Mouse (Mus musculus): Measurements from ENCODE around the gene Col18a1. TPM values are rescaled to one million over a fixed set of nuclear protein-coding genes. Genes with fewer than 3 reads are reported as not detected.

The Col18a1 gene
- polyA plus RNA-seq, 1 experiment from 2014 or later = 51.2 TPM

DNA sequence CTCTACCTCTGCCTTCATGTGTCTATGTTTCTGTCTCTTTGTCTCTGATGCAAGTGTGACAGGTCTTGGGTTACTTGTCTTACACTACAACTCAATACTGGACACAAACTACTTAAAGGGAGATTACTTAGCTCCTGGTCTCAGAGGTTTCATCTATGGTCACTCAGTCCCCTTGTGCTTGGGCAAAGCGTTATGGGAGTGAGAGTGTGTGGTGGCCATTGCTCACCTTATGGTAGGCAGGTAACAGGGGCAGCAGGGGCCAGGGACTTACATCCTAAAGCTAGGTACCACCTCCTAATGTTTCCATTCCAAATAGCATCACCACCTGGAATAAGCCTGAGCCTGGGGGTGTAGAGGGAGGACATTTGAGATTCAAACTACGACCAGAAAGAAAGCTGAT lies 39.8 kb upstream of the Col18a1 start:
- H3K27me3 ChIP-seq (ENCODE audit: control insufficient read depth, insufficient read depth, low read length) = no peaks in the 10 kb centered on the region

DNA sequence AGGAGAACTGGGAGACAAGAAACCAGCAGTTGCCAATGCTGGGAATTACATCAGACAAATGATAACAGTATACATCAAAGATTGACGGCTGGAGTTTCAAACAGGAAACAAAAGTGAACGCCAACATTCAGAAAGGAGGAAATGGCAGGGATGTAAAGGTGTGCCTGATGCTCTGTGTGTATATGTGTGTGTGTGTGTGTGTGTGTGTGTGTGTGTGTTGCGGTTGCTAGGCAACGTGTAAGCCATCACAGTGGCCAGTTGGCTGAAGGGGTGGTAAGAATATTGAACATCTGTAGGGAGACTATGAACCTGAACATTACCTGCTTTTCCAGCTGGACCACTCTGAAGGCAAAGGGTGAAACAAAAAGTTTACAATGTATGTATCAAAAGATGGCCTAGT lies 37.6 kb upstream of the Col18a1 start:
- no peaks in the 10 kb centered on the region for H3K4me1 ChIP-seq (replicated peaks; ENCODE audit: control insufficient read depth, insufficient read depth, low read length)
- ATAC-seq (ENCODE audit: low FRiP score) (no peak), DNase-seq (ENCODE audit: low spot score) (no peak)
- no peaks in the 10 kb centered on the region for H3K9me3 ChIP-seq (ENCODE audit: control insufficient read depth, low read length)
- H3K9ac ChIP-seq = no peak overlapping the region
- H3K4me2 ChIP-seq (replicated peaks) = no peak overlapping the region
- no peak overlapping the region for H3K27ac ChIP-seq
- no peaks in the 10 kb centered on the region for H3K27me3 ChIP-seq (ENCODE audit: control insufficient read depth, insufficient read depth, low read length)
- H3K36me3 ChIP-seq (replicated peaks; ENCODE audit: control insufficient read depth, insufficient read depth) = no peaks in the 10 kb centered on the region
- WGBS = 93% methylated on average over 4 of the region's 4 CpGs
- no peak overlapping the region for H3K4me3 ChIP-seq (replicated peaks; ENCODE audit: low read length)

More for the DNA sequence above, 39.8 kb upstream of the Col18a1 start:
- H3K9me3 ChIP-seq (ENCODE audit: control insufficient read depth, low read length) = no peaks in the 10 kb centered on the region
- no peaks in the 10 kb centered on the region for H3K36me3 ChIP-seq (replicated peaks; ENCODE audit: control insufficient read depth, insufficient read depth)
- ATAC-seq (ENCODE audit: low FRiP score) (no peak), DNase-seq (ENCODE audit: low spot score) (no peak)
- no peak overlapping the region for H3K4me2 ChIP-seq (replicated peaks)
- no peak overlapping the region for H3K27ac ChIP-seq
- no peak overlapping the region for H3K9ac ChIP-seq
- no peak overlapping the region for H3K4me3 ChIP-seq (replicated peaks; ENCODE audit: low read length)
- H3K4me1 ChIP-seq (replicated peaks; ENCODE audit: control insufficient read depth, insufficient read depth, low read length) = no peaks in the 10 kb centered on the region
- 78% methylated on average over 2 of the region's 2 CpGs for WGBS

DNA sequence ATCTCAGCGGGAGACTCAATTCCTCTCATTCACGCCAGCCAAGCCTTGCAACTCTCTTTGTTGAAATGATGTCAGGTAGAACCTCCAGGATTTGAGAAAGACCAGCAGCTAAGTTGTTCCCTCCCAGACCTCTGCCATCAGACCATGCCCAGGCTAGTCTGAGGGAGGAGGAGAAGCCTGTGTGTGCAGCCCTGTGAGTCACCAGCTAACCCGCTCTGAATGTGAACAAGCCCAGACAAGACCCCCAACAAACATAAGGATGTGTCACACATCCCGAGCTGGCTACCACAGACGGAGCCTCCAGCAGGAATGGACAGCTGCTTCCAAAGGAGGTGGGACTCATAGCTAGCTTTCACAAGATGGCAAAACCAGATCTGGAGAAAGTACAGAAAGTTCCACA lies 35.6 kb upstream of the Col18a1 start:
- no peak for DNase-seq (ENCODE audit: low spot score)
- no peak for ATAC-seq (ENCODE audit: low FRiP score)
- 61% methylated on average over 5 of the region's 5 CpGs for WGBS

DNA sequence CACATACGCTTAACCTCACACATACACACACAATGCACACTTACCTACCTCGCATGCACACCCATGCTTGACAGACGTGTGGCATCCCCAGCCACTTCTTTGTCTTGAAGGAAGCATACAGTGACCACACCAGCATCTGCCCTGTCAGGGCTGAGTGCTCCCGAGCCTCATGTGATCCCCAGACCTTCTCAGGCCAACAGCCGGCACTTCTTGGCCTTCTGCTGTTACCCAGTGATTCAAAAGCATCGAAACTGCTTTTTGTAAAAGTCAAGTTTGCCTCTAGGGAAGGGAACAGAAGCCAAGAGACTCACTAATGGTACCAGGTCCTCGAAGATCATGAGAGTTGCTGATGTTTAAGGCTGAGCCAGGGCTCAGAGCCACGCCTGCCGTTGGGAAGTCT lies 33.9 kb upstream of the Col18a1 start:
- no peaks in the 10 kb centered on the region for H3K9me3 ChIP-seq (ENCODE audit: control insufficient read depth, low read length)
- H3K9ac ChIP-seq = no peak overlapping the region
- H3K27me3 ChIP-seq (ENCODE audit: control insufficient read depth, insufficient read depth, low read length) = no peaks in the 10 kb centered on the region
- 84% methylated on average over 9 of the region's 9 CpGs for WGBS
- no peaks in the 10 kb centered on the region for H3K4me1 ChIP-seq (replicated peaks; ENCODE audit: control insufficient read depth, insufficient read depth, low read length)
- no peak for ATAC-seq (ENCODE audit: low FRiP score)
- DNase-seq (ENCODE audit: low spot score) = no peak
- H3K4me3 ChIP-seq (replicated peaks; ENCODE audit: low read length) = no peak overlapping the region
- H3K27ac ChIP-seq = no peak overlapping the region
- no peaks in the 10 kb centered on the region for H3K36me3 ChIP-seq (replicated peaks; ENCODE audit: control insufficient read depth, insufficient read depth)
- H3K4me2 ChIP-seq (replicated peaks) = no peak overlapping the region

More for the DNA sequence above, 35.6 kb upstream of the Col18a1 start:
- Histone ChIP-seq H3K27ac (no peak overlapping the region), H3K4me2 (replicated peaks) (no peak overlapping the region), H3K36me3 (replicated peaks; ENCODE audit: control insufficient read depth, insufficient read depth) (no peaks in the 10 kb centered on the region), H3K9me3 (ENCODE audit: control insufficient read depth, low read length) (no peaks in the 10 kb centered on the region), H3K4me3 (replicated peaks; ENCODE audit: low read length) (no peak overlapping the region), H3K4me1 (replicated peaks; ENCODE audit: control insufficient read depth, insufficient read depth, low read length) (no peaks in the 10 kb centered on the region), H3K9ac (no peak overlapping the region), H3K27me3 (ENCODE audit: control insufficient read depth, insufficient read depth, low read length) (no peaks in the 10 kb centered on the region)

DNA sequence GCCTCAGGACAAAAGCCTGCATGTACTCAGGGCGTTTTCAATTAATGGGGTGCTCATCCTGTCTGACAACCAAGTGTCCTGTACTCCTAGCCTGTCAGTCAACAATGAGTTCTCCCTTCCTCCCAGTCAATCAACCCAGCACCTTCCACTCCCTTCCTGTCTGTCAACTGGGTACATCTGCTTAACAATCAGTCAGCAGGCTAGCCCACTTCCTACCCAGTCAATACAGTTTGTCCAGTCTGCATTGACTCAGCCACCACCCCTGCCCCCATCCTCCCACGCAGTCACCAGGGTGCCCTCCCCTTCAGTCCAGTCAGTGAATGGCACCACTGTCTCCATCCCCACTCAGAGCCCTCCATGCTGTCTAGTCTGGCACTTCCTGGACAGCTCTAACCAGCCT lies 32.9 kb upstream of the Col18a1 start:
- Histone ChIP-seq H3K4me3 (replicated peaks; ENCODE audit: low read length) (no peak overlapping the region), H3K4me2 (replicated peaks) (no peak overlapping the region), H3K27ac (no peak overlapping the region), H3K9ac (no peak overlapping the region), H3K36me3 (replicated peaks; ENCODE audit: control insufficient read depth, insufficient read depth) (no peaks in the 10 kb centered on the region), H3K4me1 (replicated peaks; ENCODE audit: control insufficient read depth, insufficient read depth, low read length) (no peaks in the 10 kb centered on the region), H3K27me3 (ENCODE audit: control insufficient read depth, insufficient read depth, low read length) (no peaks in the 10 kb centered on the region), H3K9me3 (ENCODE audit: control insufficient read depth, low read length) (no peaks in the 10 kb centered on the region)
- ATAC-seq (ENCODE audit: low FRiP score) = no peak
- 54% methylated on average over 2 of the region's 2 CpGs for WGBS
- DNase-seq (ENCODE audit: low spot score) = no peak

DNA sequence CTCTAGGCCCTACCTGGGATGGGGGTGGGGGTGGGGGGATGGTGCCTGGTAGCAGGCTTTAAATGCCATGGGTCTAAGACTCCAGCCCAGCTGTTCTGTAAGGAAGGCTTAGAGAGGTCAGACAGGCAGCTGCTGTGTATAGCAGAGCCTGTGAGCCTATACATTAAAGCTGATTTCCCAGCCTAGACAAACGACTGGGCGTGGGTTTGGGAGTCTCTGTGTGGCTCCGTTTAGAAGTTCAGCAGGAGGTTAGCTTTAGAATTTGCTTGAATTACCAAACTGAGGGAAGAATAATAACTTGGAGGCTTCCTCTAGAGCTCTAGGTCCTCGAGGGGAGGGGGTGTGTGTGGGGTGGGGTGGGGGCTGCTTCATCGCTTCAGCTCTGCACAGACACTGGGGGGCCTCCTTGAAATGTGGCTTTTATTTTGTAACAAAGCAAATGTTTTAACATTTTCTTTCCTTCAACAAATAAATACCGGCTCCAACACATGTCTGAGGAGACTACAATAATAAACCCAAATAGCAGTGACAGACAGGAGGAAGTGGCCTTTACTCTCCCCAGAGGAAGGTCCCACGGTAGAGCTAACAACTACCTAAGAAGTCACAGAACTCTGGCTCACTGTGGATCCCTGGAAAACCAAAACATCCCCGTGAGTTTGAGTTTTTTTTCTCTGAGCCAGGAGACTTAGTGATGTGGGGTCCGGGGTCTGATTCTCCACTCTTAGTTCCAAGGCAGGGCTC lies 31.3 kb upstream of the Col18a1 start:
- no peak for ATAC-seq (ENCODE audit: low FRiP score)
- Histone ChIP-seq H3K4me3 (replicated peaks; ENCODE audit: low read length) (no peak overlapping the region), H3K9me3 (ENCODE audit: control insufficient read depth, low read length) (no peaks in the 10 kb centered on the region), H3K4me2 (replicated peaks) (no peak overlapping the region), H3K4me1 (replicated peaks; ENCODE audit: control insufficient read depth, insufficient read depth, low read length) (no peaks in the 10 kb centered on the region), H3K36me3 (replicated peaks; ENCODE audit: control insufficient read depth, insufficient read depth) (no peaks in the 10 kb centered on the region), H3K9ac (no peak overlapping the region), H3K27ac (no peak overlapping the region), H3K27me3 (ENCODE audit: control insufficient read depth, insufficient read depth, low read length) (no peaks in the 10 kb centered on the region)
- no peak for DNase-seq (ENCODE audit: low spot score)
- 21% methylated on average over 9 of the region's 9 CpGs for WGBS

DNA sequence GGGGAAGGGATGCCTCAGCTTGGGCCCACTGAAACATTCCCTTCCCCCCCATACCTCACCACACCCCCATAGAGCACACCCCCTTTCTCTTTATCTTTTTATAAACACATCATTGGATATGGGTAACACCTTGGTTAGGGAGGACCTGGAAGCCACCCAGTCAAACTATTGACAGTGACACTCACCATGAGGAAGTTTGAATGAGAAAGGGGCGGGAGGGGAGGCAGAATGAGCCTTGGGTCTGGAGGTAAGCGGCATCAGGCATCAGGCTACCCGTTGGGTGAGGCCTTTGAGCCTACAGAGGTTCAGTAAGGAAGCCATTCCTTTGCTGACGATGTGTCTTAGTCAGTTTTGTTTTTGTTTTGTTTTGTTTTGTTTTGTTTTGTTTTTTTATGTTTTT lies 30.3 kb upstream of the Col18a1 start:
- WGBS = 89% methylated on average over 4 of the region's 4 CpGs
- H3K27me3 ChIP-seq (ENCODE audit: control insufficient read depth, insufficient read depth, low read length) = no peaks in the 10 kb centered on the region
- no peak overlapping the region for H3K9ac ChIP-seq
- H3K9me3 ChIP-seq (ENCODE audit: control insufficient read depth, low read length) = no peaks in the 10 kb centered on the region
- no peak for ATAC-seq (ENCODE audit: low FRiP score)
- DNase-seq (ENCODE audit: low spot score) = no peak
- H3K36me3 ChIP-seq (replicated peaks; ENCODE audit: control insufficient read depth, insufficient read depth) = no peaks in the 10 kb centered on the region
- H3K27ac ChIP-seq = no peak overlapping the region
- no peak overlapping the region for H3K4me2 ChIP-seq (replicated peaks)
- H3K4me1 ChIP-seq (replicated peaks; ENCODE audit: control insufficient read depth, insufficient read depth, low read length) = no peaks in the 10 kb centered on the region
- H3K4me3 ChIP-seq (replicated peaks; ENCODE audit: low read length) = no peak overlapping the region

DNA sequence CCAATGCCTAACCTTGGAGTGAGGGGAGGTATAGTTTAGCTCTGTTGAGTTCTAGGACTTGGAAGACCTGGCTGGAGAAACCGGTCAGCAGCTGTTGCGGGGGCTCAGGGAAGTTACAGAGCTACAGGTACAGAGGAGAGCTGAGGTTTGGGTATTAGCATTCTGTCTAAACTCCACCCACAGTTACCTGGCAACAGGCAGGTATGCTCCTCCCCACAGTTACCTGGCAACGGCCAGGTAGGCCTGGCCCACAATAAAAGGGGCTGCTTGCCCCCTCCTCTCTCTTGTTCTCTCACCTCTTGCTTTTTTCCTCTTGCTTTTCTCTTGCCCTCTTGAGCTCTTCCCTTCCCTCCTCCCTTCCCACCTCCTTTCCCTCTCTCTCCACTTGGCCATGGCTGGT lies 29.8 kb upstream of the Col18a1 start:
- Histone ChIP-seq H3K4me3 (replicated peaks; ENCODE audit: low read length) (no peak overlapping the region), H3K4me2 (replicated peaks) (no peak overlapping the region), H3K27me3 (ENCODE audit: control insufficient read depth, insufficient read depth, low read length) (no peaks in the 10 kb centered on the region), H3K36me3 (replicated peaks; ENCODE audit: control insufficient read depth, insufficient read depth) (no peaks in the 10 kb centered on the region), H3K4me1 (replicated peaks; ENCODE audit: control insufficient read depth, insufficient read depth, low read length) (peaks cover 6% of the 10 kb centered on the region), H3K9ac (no peak overlapping the region), H3K9me3 (ENCODE audit: control insufficient read depth, low read length) (no peaks in the 10 kb centered on the region), H3K27ac (no peak overlapping the region)
- ATAC-seq (ENCODE audit: low FRiP score) = no peak
- WGBS = 97% methylated on average over 3 of the region's 3 CpGs
- DNase-seq (ENCODE audit: low spot score) = no peak

DNA sequence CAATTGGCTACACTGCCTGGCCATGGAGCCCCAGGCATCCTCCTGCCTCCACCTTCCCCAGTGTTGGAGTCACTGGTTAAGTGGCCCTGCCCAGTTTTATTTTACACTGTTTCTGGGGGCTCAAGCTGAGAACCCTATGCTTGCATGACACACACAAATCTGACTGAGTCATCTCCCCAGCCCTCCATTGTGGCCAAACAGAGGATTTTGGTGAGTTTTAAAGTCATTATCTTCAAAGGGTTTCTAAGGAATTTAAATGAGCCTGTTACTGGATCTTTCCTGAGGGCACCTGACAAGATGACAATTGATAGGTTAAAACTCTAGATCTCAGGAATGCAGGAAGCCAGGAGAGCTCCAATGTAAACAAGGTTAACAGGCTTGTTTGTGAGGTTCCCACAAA lies 27.1 kb upstream of the Col18a1 start:
- Histone ChIP-seq H3K27ac (no peak overlapping the region), H3K36me3 (replicated peaks; ENCODE audit: control insufficient read depth, insufficient read depth) (no peaks in the 10 kb centered on the region), H3K9me3 (ENCODE audit: control insufficient read depth, low read length) (no peaks in the 10 kb centered on the region), H3K9ac (no peak overlapping the region), H3K4me3 (replicated peaks; ENCODE audit: low read length) (no peak overlapping the region), H3K4me1 (replicated peaks; ENCODE audit: control insufficient read depth, insufficient read depth, low read length) (peaks cover 13% of the 10 kb centered on the region), H3K27me3 (ENCODE audit: control insufficient read depth, insufficient read depth, low read length) (no peaks in the 10 kb centered on the region), H3K4me2 (replicated peaks) (no peak overlapping the region)
- DNase-seq (ENCODE audit: low spot score) (no peak), ATAC-seq (ENCODE audit: low FRiP score) (no peak)

DNA sequence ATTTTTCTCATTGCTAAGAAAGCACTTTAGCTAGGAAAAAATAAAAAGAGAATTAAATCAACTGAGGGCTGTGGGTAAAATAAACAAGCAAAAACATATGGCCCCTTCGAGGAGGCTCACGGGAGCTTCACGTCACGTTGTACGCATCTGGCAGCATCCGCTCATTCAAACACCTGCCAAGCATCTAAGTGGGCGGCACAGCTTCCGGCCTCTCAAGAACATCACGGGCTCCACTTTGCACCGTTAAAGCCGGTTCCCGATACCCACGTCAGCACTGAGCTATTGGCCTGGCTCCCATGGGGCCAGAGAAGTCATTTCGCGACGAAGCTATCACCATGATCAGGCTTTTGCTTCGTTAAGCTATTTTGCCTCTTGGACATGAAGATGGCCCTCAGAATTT lies 26.4 kb upstream of the Col18a1 start:
- DNase-seq (ENCODE audit: low spot score) (no peak), ATAC-seq (ENCODE audit: low FRiP score) (no peak)
- Histone ChIP-seq H3K4me2 (replicated peaks) (no peak overlapping the region), H3K9ac (no peak overlapping the region), H3K4me1 (replicated peaks; ENCODE audit: control insufficient read depth, insufficient read depth, low read length) (peaks cover 13% of the 10 kb centered on the region), H3K4me3 (replicated peaks; ENCODE audit: low read length) (no peak overlapping the region), H3K9me3 (ENCODE audit: control insufficient read depth, low read length) (no peaks in the 10 kb centered on the region), H3K27me3 (ENCODE audit: control insufficient read depth, insufficient read depth, low read length) (no peaks in the 10 kb centered on the region), H3K27ac (no peak overlapping the region), H3K36me3 (replicated peaks; ENCODE audit: control insufficient read depth, insufficient read depth) (no peaks in the 10 kb centered on the region)
- WGBS = 60% methylated on average over 17 of the region's 17 CpGs

All from hindbrain, embryonic 14.5 days (tissue).